Mouse (Mus musculus) gastrocnemius, adult 2 months (tissue): ENCODE measurements around the gene Kti12. TPM values are rescaled to one million over a fixed set of nuclear protein-coding genes. Genes with fewer than 3 reads are reported as not detected.

Experiments
- DNase-seq: peaks from one replicate; pipeline ENCODE4 v3.0.0; 2022
- H3K27ac ChIP-seq: fragments of 200-600 bp; 2 replicates; pipeline ENCODE4 v1.8.1; 2022; ENCODE audit warnings: mild to moderate bottlenecking
- H3K4me3 ChIP-seq: fragments of 200-600 bp; 2 replicates; pipeline ENCODE4 v1.8.1; 2022; ENCODE audit warnings: mild to moderate bottlenecking, moderate library complexity
- CTCF ChIP-seq: fragments of 200-600 bp; IDR thresholded peaks from 2 replicates; pipeline ENCODE4 v1.8.1; 2022; ENCODE audit warnings: antibody characterized with exemption, mild to moderate bottlenecking, moderate library complexity
- intact Hi-C: fragments of 180-260 bp; cut with DNase I; formaldehyde crosslinking; loops from one replicate; pipeline ENCODE4 v1.15.1; 2025
- long read RNA-seq, 2 experiments: library from polyadenylated mRNA; stranded (forward); transcript quantifications; one replicate each; pipeline ENCODE4 v2.0.0; 2021
- total RNA-seq, 2 experiments: library from RNA; stranded (reverse); gene quantifications; 2 replicates each; pipeline ENCODE4 v1.2.3; 2021

The Kti12 gene
- 10 to 100 TPM; 21.2 to 26.9 TPM for total RNA-seq
- long read RNA-seq, experiment 1, transcript Kti12-201 (1 exons, 1,629 nt) = major isoform, 50 of 50 reads
- long read RNA-seq, experiment 1, partial matches to known transcripts = 0 of 50 reads
- long read RNA-seq, experiment 1, other reads (novel, unspliced or antisense) = 0 of 50 reads
- long read RNA-seq, experiment 2, transcript Kti12-201 (1 exons, 1,629 nt) = major isoform, 43 of 43 reads
- long read RNA-seq, experiment 2, partial matches to known transcripts = 0 of 43 reads
- long read RNA-seq, experiment 2, other reads (novel, unspliced or antisense) = 0 of 43 reads

DNA sequence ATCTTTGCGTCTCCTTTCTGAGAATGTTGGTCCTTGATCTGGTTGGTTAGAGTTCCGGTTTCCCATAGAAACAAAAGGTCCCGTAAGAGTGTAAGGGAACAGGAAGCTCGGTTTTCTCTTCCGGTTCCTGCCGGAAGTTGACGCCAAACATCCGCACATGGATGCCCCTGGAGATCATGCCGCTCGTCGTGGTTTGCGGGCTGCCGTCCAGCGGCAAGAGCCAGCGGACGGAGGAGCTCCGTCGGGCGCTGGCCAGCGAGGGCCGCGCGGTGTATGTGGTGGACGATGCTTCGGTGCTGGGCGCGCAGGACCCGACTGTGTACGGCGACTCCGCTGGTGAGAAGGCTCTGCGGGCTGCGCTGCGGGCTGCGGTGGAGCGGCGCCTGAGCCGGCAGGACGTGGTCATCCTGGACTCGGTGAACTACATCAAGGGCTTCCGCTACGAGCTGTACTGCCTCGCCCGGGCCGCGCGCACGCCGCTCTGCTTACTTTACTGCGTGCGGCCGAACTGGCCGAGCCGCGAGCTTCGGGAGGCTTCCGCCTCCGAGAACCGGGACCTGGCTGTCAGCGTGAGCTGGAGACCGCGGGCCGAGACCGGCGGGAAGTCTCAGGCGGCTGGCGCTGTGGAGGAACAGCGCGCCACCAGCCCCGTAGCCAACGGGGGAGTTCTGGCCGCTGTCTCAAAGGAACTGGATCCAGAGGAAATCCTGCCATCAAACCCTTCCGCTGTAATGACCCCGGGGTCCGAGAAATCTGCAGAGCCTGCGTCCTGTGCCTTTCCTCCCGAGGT lies at the start of gene Kti12:
Kti12 (plus strand) TSS at position 71 of the 790 bp plus-strand sequence.
- peak within 1 kb of the TSS; percentile 98 for H3K4me3 ChIP-seq
- H3K27ac ChIP-seq = peak within 1 kb of the TSS; percentile 89
- no peak for TF ChIP-seq CTCF
- DNase-seq = peak; percentile 91
- intact Hi-C loops = loop anchor here (1.0 kb wide), 1 partner anchor 15 kb away; the partner anchor contains the start of gene Btf3l4

DNA sequence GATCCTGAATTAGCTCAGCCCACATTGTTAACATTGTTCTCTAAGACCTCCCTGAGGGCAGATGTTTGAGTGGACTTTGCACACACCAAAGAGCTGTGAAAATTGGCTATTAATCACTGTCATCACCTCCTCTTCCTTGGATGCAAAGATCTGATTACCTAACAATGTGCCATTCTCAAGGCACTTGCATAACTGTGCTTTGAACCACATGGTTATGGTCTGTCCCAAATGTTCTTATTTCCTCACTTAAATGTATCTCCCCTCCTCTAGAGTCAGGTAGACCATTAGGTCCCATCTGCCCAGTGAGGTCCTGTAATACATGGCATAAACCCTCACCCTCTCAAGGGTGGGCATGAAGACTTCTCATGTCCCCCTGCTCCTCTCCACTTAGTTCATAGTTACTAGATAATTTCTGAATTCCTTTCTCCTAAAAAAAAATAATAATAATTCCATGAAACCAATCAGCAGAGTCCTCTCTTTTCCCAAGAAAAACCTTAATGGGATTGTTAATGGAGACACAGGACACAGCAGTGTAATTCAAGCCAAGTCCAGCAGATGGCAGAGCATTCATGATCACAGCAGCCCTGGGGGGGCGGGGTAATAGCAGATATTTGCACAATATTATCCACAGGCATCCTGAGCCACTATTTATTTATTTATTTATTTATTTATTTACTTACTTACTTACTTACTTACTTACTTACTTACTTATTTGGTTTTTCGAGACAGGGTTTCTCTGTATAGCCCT lies 49.3 kb upstream of the Kti12 start:
- H3K4me3 ChIP-seq = no peak overlapping the region
- peak; percentile 72 for DNase-seq
- intact Hi-C loops = loop anchor here (10.0 kb wide), 1 partner anchor 177 kb away; no protein-coding TSS in a partner anchor
- no peak overlapping the region for H3K27ac ChIP-seq
- TF ChIP-seq CTCF = peak; percentile 79

DNA sequence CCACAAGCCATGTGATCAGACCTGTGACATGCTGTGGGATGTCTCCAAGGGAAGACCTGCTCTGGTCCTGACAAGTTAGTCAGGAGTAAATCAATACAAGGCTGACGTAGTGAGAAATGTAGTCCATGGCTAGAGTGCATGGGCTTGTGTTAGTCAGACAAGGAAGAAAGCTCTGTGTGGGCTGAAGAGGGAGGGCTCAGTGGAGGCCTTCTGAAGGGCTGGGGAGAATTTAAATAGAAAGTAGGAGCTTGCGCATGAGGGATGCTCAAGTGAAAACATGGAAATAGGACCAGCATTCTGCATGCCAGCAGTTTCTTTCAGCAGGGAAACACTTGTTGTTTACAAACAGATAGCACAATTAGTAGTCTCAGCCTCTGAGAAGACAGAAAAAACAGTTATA lies 44.0 kb upstream of the Kti12 start:
- Histone ChIP-seq H3K27ac (no peak overlapping the region), H3K4me3 (no peak overlapping the region)
- no peak for TF ChIP-seq CTCF
- intact Hi-C loops = no loop called here
- DNase-seq = no peak

DNA sequence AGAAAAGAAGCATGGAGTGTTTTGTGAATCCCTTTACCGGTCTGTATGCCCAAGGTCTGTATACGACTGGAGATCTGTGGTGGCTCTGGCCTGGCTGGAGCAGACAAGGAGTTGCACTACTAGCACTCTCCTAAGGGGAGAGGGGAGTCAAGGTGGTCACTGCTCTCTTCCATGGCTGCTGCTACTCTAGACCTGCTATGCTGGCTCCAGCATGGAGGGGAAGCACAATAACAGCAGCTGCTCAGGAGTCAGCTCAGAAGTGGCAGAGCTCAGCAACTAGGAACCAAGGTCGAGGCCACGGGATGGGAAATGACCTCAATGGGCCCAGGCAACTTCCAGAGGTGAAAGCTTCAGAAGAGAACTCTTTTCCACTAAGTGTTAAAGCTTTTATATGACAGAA lies 36.4 kb upstream of the Kti12 start:
- intact Hi-C loops = no loop called here
- Histone ChIP-seq H3K27ac (no peak overlapping the region), H3K4me3 (no peak overlapping the region)
- no peak for TF ChIP-seq CTCF
- DNase-seq = no peak

DNA sequence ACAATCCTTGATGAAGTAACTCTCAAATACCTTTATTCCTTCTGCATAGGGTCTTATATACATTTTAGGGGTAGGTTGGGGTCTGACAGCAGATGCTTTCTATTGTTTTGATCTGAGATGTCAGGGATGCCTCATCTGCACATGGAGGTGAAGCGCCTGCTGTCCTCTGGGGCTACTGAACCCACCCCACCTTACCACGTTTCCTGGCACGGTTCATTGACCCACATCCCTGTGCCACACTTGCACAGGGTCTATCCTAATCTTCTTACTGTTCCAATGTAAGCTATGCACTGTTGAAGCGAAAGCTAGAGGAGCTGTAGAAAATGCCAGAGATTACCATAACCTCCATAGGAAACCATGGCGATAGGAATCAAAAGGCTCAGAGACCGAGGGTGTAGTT lies 36.0 kb upstream of the Kti12 start:
- H3K4me3 ChIP-seq = no peak overlapping the region
- DNase-seq = no peak
- no peak for TF ChIP-seq CTCF
- no peak overlapping the region for H3K27ac ChIP-seq
- intact Hi-C loops = no loop called here

DNA sequence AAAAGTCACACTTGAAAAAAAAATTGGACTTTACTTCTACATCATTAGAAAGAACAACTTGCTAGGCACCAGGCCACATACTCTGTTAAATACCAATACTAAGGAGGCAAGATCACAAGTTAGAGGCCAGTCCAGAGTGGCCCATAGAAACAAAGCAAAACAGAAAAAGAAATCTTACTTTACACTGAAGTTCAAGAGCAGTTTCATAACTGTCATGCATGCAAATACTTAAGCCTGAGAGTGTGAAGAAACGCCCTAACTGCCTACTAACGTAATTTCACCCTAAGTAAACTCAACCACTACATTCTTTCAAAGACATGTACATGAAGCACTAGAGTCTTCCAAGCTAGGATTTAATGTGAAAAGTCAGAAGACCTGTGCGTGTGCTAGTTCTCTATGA lies 21.9 kb upstream of the Kti12 start:
- no peak overlapping the region for H3K4me3 ChIP-seq
- H3K27ac ChIP-seq = no peak overlapping the region
- intact Hi-C loops = no loop called here
- no peak for DNase-seq
- TF ChIP-seq CTCF = no peak

DNA sequence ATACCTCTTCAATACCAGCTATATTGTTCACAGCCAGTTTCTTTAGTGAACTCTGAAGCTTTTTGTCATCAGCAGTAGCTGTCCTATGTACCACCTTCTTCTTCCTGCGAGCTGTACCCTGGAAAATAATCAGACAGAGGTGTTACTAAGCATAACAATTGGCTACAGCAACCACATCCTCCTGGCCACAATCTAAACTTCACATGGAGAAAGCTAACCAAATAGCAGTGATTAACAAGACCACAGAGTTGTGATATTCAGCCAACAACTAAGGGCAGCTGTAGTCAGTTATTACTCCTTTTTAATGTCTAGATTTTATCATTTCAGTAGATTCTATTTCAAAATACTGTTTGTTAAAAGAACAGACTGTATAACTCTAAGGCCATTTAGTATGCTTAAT lies 21.5 kb upstream of the Kti12 start:
- intact Hi-C loops = no loop called here
- no peak for DNase-seq
- Histone ChIP-seq H3K27ac (no peak overlapping the region), H3K4me3 (no peak overlapping the region)
- TF ChIP-seq CTCF = no peak

DNA sequence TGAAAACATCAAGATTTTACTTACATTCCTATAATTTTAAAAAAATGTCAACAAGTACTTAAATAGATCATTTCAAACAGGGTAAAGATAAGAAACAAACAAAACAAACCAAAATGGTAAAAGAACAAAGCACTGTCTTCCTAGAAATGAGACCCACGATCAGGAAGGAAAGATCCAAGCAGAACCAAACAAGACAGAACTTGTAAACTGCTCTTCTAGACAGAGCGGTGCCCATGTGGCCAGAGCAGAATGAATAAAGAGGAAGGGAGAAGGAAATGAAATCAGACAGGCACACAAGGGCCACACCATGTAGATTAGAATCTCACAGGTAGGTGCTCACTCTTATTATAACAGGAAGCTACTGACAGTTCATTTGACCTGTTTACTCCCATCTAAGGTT lies 20.9 kb upstream of the Kti12 start:
- Histone ChIP-seq H3K4me3 (no peak overlapping the region), H3K27ac (no peak overlapping the region)
- intact Hi-C loops = no loop called here
- DNase-seq = no peak
- no peak for TF ChIP-seq CTCF

DNA sequence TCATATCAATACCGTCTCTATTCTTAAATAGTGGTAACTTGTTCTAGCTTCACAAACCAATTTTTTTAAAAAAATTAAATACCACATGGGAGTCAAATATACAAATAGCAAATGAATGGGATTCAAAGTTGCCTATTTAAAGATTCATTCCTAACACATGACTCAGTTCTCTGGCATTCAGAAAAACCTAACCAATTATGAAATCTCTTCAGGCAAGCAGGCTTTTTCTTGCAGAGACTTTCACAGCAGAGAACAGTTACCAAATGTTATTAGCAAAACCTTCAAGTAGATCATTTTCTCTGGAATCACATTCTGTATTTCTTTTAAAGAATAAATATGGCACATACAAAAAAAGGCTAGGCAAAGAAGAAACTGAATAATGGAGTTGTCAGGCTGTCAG lies 16.9 kb upstream of the Kti12 start:
- Histone ChIP-seq H3K27ac (no peak overlapping the region), H3K4me3 (no peak overlapping the region)
- no peak for DNase-seq
- no peak for TF ChIP-seq CTCF
- intact Hi-C loops = no loop called here

DNA sequence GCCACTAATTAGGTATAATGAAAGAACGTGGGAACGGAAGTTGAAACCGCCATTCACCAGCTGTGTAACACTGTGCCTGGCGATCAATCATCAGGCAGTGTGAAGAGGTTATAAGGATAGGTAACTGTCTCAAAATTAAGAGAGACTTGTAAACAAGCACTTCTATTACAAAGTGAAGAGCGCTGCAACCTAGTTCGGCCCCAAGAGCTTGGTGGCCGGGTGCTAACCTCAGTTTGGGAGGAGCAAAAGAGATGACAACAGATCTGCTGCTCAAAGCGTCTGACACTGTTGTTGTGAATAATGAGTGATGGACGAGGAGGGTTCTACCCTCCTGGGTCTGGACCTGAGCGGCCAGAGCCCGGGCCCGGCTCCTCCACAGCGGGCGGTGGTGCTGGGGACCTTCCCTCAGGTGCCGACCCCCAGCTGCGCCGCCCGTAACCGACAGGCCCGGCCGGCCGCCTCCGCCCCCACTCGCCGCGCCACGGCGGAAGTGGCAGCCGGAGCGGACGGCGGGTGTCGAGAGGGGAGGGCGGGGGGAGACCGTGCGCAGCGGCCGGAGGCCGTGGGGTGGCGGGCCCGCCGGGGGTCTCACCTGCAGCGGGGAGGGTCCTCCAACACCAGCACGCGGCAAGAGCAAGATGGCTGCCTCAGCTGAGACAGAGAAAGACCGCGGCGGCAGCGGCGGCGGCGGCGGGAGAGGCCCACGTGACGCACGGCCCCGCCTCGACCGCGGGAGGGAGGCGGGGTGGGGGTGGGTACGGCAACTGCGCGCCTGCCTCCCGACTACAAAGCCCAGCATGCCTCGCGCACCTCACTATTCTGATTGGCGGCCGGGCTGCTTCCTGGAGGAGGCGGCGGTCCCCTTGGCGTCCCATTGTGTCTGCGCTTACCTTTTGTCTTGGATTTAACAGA lies 14.4 kb upstream of the Kti12 start, which contains the start of gene Btf3l4:
Btf3l4 (minus strand) TSS at position 699 of the 912 bp plus-strand sequence.
- Histone ChIP-seq H3K4me3 (peak within 1 kb of the TSS; percentile 90), H3K27ac (peak within 1 kb of the TSS; percentile 94)
- DNase-seq = peak; percentile 94
- no peak for TF ChIP-seq CTCF
- intact Hi-C loops = loop anchor here (1.0 kb wide), 1 partner anchor 14 kb away; the partner anchor contains the start of gene Kti12

DNA sequence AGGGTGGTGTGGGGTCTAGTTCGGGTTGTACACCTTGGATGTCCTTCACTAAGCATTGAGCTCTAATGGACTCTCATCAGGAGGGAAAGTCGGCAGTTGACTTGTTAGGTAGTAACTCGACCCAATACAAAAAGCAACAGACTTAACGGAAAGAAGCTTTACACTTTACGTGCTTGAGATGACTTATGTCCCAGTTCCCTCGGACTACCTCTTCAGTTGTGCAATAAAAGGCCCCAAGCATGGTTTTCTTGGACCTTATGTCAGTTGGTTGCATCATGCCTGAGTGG lies 13.8 kb upstream of the Kti12 start:
- H3K4me3 ChIP-seq = peak overlapping the region; percentile 90
- intact Hi-C loops = loop anchor here (1.0 kb wide), 1 partner anchor 14 kb away; the partner anchor contains the start of gene Kti12
- no peak for TF ChIP-seq CTCF
- DNase-seq = no peak
- peak overlapping the region; percentile 94 for H3K27ac ChIP-seq
